Mouse (Mus musculus) liver, embryonic 14.5 days (tissue): ENCODE measurements around the gene Gm45062.

ENCODE experiments used
- CTCF ChIP-seq: IDR thresholded peaks from 2 replicates; pipeline ENCODE4 v1.5.1; 2016; ENCODE audit warnings: antibody characterized with exemption, low read depth, control low read depth
- EP300 ChIP-seq: IDR thresholded peaks from 2 replicates; pipeline ENCODE4 v1.6.1; 2016; ENCODE audit warnings: antibody characterized with exemption, low read depth

- TF ChIP-seq EP300 = no peak
- TF ChIP-seq CTCF = no peak
Measured at GRCm38 (mm10) chr6:8312554-8312953, 53.3 kb downstream of the Gm45062 start.
